Mouse (Mus musculus): ENCODE data around the gene Fryl.

GRCm38 (mm10) chr5:73081496-73081895 lies 174.9 kb downstream of the Fryl start:
- TF ChIP-seq CTCF (IDR thresholded peaks at IDR 0.05; ENCODE audit: control insufficient read depth, insufficient read depth, low read length): no peak
- TF ChIP-seq POLR2A (IDR thresholded peaks at IDR 0.05; ENCODE audit: borderline replicate concordance, control insufficient read depth, low read depth, low read length): no peak

All from bone marrow, adult 2 months (tissue).